8 mouse cellular contexts compared by ENCODE assay signal in genomic region chr7:80260625-80261371, GRCm38 (mm10). TPM values are rescaled to one million over a fixed set of nuclear protein-coding genes. Genes with fewer than 3 reads are reported as not detected.
DNase-seq lines count a peak whose midpoint lies in the region; ATAC-seq and TF ChIP-seq lines count a peak whose summit lies in the region.

Ngrn (plus strand) TSS chr7:80261215.

- no peak for TF ChIP-seq CTCF in E14TG2a.4 (conservative IDR thresholded peaks at IDR 0.05; ENCODE audit: low read length)

- H3K9ac ChIP-seq in forebrain, embryonic 11.5 days (ENCODE audit: low read length) = peak within 1 kb of the TSS; percentile 80
- H3K9ac ChIP-seq in heart, embryonic 15.5 days = peak within 1 kb of the TSS; percentile 81
- peak within 1 kb of the TSS; percentile 92 for H3K9ac ChIP-seq in liver, embryonic 13.5 days
- H3K9ac ChIP-seq in stomach, embryonic 15.5 days = peak within 1 kb of the TSS; percentile 70

- H3K4me3 ChIP-seq in E14TG2a.4 (replicated peaks; ENCODE audit: low read length) = peak within 1 kb of the TSS; percentile 94
- peak within 1 kb of the TSS; percentile 81 for H3K4me3 ChIP-seq in forebrain, embryonic 11.5 days (ENCODE audit: low read depth, low read length)
- peak within 1 kb of the TSS; percentile 83 for H3K4me3 ChIP-seq in heart, embryonic 15.5 days
- peak within 1 kb of the TSS; percentile 96 for H3K4me3 ChIP-seq in liver, embryonic 13.5 days (replicated peaks)
- H3K4me3 ChIP-seq in stomach, embryonic 15.5 days (replicated peaks) = peak within 1 kb of the TSS; percentile 88

- DNase-seq in c-Kit-positive CD71-positive TER-119-negative erythroid progenitor cells, embryonic 14.5 days (ENCODE audit: low read depth) = peak; percentile 73
- DNase-seq in forebrain, embryonic 11.5 days (ENCODE audit: low spot score) = peak; percentile 89
- peak; percentile 93 to 94 for DNase-seq in kidney, postnatal 25 days
- peak; percentile 77 for DNase-seq in liver, embryonic 13.5 days
- peak; percentile 73 to 78 for DNase-seq in natural killer cell, adult 2 months (ENCODE audit: low spot score in 2 of 2)

- H3K9me3 ChIP-seq in E14TG2a.4 (ENCODE audit: low read length) = no peaks in the 10 kb centered on the region
- no peaks in the 10 kb centered on the region for H3K9me3 ChIP-seq in forebrain, embryonic 11.5 days (ENCODE audit: control insufficient read depth, low read length)
- H3K9me3 ChIP-seq in heart, embryonic 15.5 days (replicated peaks) = no peaks in the 10 kb centered on the region
- H3K9me3 ChIP-seq in liver, embryonic 13.5 days (replicated peaks) = 0 out of 2 replicates have a peak, but pooled peaks cover 4% of the 10 kb centered on the region
- no peaks in the 10 kb centered on the region for H3K9me3 ChIP-seq in stomach, embryonic 15.5 days

- peaks cover 29% of the 10 kb centered on the region for H3K36me3 ChIP-seq in E14TG2a.4 (ENCODE audit: insufficient read depth, low read length)
- no peaks in the 10 kb centered on the region; the same call in 1 of the 2 replicates for H3K36me3 ChIP-seq in forebrain, embryonic 11.5 days (ENCODE audit: control insufficient read depth, insufficient read depth, low read length)
- H3K36me3 ChIP-seq in heart, embryonic 15.5 days = peaks cover 20% of the 10 kb centered on the region
- peaks cover 28% of the 10 kb centered on the region for H3K36me3 ChIP-seq in liver, embryonic 13.5 days
- H3K36me3 ChIP-seq in stomach, embryonic 15.5 days = peaks cover 16% of the 10 kb centered on the region

- peak; percentile 87 for ATAC-seq in forebrain, embryonic 11.5 days (replicated peaks; ENCODE audit: low FRiP score)
- peak; percentile 81 for ATAC-seq in heart, embryonic 15.5 days (replicated peaks; ENCODE audit: insufficient number of reproducible peaks, insufficient read depth, low FRiP score, low read depth)
- peak; percentile 85 for ATAC-seq in liver, embryonic 13.5 days (ENCODE audit: low read depth)
- peak; percentile 88 for ATAC-seq in stomach, embryonic 15.5 days (ENCODE audit: insufficient read depth, low FRiP score, low read depth)

- H3K27ac ChIP-seq in forebrain, embryonic 11.5 days (ENCODE audit: low read depth, low read length) = peak within 1 kb of the TSS; percentile 38; the same call in 1 of the 2 replicates
- H3K27ac ChIP-seq in heart, embryonic 15.5 days = peak within 1 kb of the TSS; percentile 79
- H3K27ac ChIP-seq in liver, embryonic 13.5 days = peak within 1 kb of the TSS; percentile 90
- H3K27ac ChIP-seq in stomach, embryonic 15.5 days = peak within 1 kb of the TSS; percentile 82

- H3K27me3 ChIP-seq in E14TG2a.4 (ENCODE audit: insufficient read depth, low read length) = no peaks in the 10 kb centered on the region
- no peaks in the 10 kb centered on the region for H3K27me3 ChIP-seq in forebrain, embryonic 11.5 days (ENCODE audit: control insufficient read depth, insufficient read depth, low read length)
- H3K27me3 ChIP-seq in heart, embryonic 15.5 days = peaks cover 14% of the 10 kb centered on the region; the same call in 1 of the 2 replicates
- H3K27me3 ChIP-seq in liver, embryonic 13.5 days = peaks cover 11% of the 10 kb centered on the region; the same call in 1 of the 2 replicates
- H3K27me3 ChIP-seq in stomach, embryonic 15.5 days (replicated peaks) = peaks cover 10% of the 10 kb centered on the region; the same call in 1 of the 2 replicates

- H3K4me2 ChIP-seq in forebrain, embryonic 11.5 days (ENCODE audit: low read depth, low read length, severe bottlenecking) = peak within 1 kb of the TSS; percentile 90
- peak within 1 kb of the TSS; percentile 81 for H3K4me2 ChIP-seq in heart, embryonic 15.5 days
- H3K4me2 ChIP-seq in liver, embryonic 13.5 days = peak within 1 kb of the TSS; percentile 78
- peak within 1 kb of the TSS; percentile 79 for H3K4me2 ChIP-seq in stomach, embryonic 15.5 days

- H3K4me1 ChIP-seq in E14TG2a.4 (replicated peaks; ENCODE audit: low read depth, low read length) = peaks cover 67% of the 10 kb centered on the region
- H3K4me1 ChIP-seq in forebrain, embryonic 11.5 days (replicated peaks; ENCODE audit: control insufficient read depth, insufficient read depth, low read length) = peaks cover 5% of the 10 kb centered on the region; the same call in 1 of the 2 replicates
- peaks cover 13% of the 10 kb centered on the region for H3K4me1 ChIP-seq in heart, embryonic 15.5 days (replicated peaks)
- peaks cover 28% of the 10 kb centered on the region for H3K4me1 ChIP-seq in liver, embryonic 13.5 days (replicated peaks)
- peaks cover 5% of the 10 kb centered on the region for H3K4me1 ChIP-seq in stomach, embryonic 15.5 days

- 26% methylated on average over 40 of the region's 40 CpGs for WGBS in forebrain, embryonic 11.5 days
- WGBS in heart, embryonic 15.5 days = 24% methylated on average over 40 of the region's 40 CpGs
- WGBS in liver, embryonic 13.5 days (ENCODE audit: insufficient replicate concordance) = 22% methylated on average over 40 of the region's 40 CpGs
- 25% methylated on average over 40 of the region's 40 CpGs for WGBS in stomach, embryonic 15.5 days

RNA-seq across cellular contexts. Expression of gene Ngrn, which starts in this region (rescaled TPM):
- polyA plus RNA-seq in forebrain, embryonic 11.5 days (2014; fragmentation: Nextera tagmentation; extraction: Ambion mirVana) = 50.4 and 53.8 TPM in 2 replicates
- polyA plus RNA-seq in heart, embryonic 15.5 days (2015; fragmentation: Nextera tagmentation; extraction: Ambion mirVana) = 36.3 and 39.5 TPM in 2 replicates
- polyA plus RNA-seq in liver, embryonic 13.5 days (2015; fragmentation: Nextera tagmentation; extraction: Ambion mirVana) = 33.5 and 37.2 TPM in 2 replicates
- 47.3 and 52.0 TPM in 2 replicates for polyA plus RNA-seq in stomach, embryonic 15.5 days (2015; fragmentation: Nextera tagmentation; extraction: Ambion mirVana)

Comparison
In these comparisons a context has a peak if more than half of its experiments do, and no peak if none do; other contexts are left out.
1. Peak in every context shown above with its lines: DNase-seq, ATAC-seq, H3K4me3 ChIP-seq and H3K27ac ChIP-seq.
2. H3K27ac ChIP-seq: peak in every context shown above with its lines; median percentile 90 in liver, embryonic 13.5 days; 82 in stomach, embryonic 15.5 days; 79 in heart, embryonic 15.5 days; 38 in forebrain, embryonic 11.5 days.